Mouse (Mus musculus) E14TG2a.4 (cell line): Measurements from ENCODE around the gene Cxcr5.

Experiments
- CTCF ChIP-seq: conservative IDR thresholded peaks from 2 replicates; pipeline ENCODE4 v1.5.1; 2014; ENCODE audit warnings: low read length
- NANOG ChIP-seq: IDR thresholded peaks from 2 replicates; pipeline ENCODE4 v1.6.1; 2014; ENCODE audit warnings: borderline replicate concordance, low read length, mixed read lengths
- POU5F1 ChIP-seq: IDR thresholded peaks from 2 replicates; pipeline ENCODE4 v1.6.1; 2014; ENCODE audit warnings: low read length, borderline replicate concordance

GRCm38 (mm10) chr9:44510355-44510871, 51.3 kb downstream of the Cxcr5 start:
- TF ChIP-seq CTCF, result no peak
- TF ChIP-seq NANOG, result no peak
- no peak for TF ChIP-seq POU5F1
